Mouse (Mus musculus) CD4-positive helper T cell, adult 2 months (primary cell): ENCODE measurements at regions not wholly inside any gene's neighbourhood (a gene's known extent, or its start where the extent isn't known, plus 50 kb on each side); places are given as distances from the start of the nearest gene placed in this dataset.
A peak's percentile ranks its signal among the peaks of the same experiment; 100 is the strongest.

Experiments used
- DNase-seq: peaks from one replicate; pipeline ENCODE4 v3.0.0-alpha.2; 2012; ENCODE audit warnings: low read depth, missing footprints, low spot score

DNA sequence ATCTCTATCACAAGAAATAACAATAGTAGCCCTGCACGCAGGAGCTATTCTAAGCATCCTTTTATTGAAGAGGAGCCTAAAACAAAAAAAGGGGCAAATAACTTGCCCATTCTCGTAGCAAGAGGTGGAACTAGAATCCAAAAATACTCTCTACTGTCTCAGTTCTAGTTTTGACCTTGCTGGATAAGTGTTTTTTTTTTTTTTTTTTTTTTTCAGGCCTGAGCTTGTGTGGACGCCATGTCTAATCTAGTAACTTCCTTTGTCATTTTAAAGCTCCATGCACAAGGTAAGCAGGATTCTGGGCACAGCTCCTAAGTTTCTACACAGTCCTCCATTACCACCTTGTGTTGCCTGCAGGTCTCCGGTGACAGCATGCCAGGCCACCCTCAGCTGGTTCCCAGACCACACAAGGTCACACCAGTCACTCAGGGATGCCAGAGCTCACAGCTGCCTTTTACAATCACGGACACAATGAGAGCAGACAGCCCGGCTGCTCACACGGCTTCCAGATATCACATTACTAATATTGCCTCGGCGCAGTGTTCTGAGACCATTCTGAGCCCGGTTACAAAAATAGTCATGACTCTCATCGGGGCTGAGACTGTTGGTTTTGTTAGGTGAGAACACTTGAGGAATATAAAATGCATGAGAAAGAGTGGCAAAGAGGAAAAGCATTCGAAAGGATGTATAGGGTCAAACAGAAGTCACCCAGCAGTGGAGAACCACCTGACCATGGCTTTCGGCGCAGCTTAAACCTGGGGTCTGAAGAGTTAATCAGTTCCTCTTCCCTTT, 124.7 kb upstream of the Tank start:
- no peak for DNase-seq

DNA sequence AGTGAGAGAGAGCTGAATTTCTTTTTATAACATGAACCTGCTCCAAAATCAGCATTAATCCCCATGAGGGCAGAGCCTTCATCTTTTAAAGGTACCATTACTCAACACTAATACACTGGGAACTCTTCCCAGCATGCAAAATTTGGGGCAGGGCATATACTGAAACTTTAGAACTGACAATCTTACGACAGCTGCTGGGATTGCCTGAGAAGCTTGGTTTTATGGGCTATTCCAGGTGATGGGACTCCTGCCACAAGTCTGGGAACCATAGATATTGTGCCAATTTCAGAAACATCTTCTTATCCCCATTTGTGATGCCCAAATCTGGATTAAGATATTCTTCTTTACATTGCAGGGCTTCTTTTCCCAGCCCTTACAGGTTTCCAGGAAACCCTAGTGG, 125.8 kb upstream of the Tank start:
- DNase-seq: no peak

DNA sequence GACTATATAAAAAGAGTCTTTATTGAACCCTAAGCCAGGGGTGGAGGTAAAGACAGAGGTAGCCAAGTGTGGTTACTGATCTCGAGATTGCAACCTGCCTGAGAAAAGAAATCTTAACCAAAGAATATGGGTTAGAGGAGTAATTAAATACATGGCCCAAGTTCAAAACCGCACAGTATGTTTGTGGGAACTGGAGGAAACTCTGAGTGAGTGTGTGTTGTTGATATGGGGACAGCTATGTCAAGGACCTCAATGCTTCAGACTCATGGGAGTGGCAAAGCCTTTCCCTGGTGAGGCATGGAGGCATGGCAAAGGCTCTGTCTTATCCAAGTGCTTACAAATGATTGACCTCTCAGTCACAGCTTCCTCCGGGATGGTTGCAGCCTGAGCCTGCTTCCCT, 127.7 kb upstream of the Tank start:
- DNase-seq: no peak

DNA sequence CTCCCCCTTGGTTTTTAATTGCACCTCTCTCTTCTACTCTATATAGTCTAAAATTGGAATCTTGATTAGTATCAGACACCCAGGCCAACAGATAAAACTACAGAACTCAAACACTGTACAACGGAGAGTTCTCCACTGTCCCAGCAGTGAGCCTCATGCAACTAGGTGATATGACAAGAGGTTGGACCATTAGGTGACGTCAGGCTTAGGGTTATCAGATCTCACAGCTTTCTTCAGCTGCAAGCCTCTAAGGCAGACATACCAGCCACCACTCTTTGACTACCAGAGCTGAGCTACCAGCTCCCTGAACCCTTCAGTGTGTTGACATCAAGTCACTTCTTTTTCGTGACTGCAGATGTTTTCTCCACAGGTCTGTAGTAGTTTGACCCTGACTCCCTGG, 141.8 kb upstream of the Tank start:
- DNase-seq: no peak

DNA sequence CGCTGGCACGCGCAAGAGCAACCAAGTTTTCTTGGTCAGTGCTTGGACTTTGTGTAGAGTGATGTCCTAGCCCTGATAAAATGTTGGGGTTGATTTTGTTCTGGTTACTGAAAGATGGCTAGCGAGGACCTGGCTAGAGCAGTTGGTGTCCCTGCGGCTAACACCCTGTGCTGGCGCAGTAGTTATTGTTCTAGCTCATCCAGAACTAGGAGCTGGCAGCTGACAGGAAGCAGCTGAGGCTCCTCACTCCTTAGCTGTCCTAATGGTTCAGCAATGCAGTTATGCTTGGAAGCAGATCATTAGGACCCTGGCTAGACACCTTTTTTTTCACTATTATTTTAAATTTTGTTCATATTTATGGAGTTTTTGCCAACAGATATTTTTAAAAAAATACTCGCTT, 170.5 kb upstream of the Tank start:
- DNase-seq: no peak

DNA sequence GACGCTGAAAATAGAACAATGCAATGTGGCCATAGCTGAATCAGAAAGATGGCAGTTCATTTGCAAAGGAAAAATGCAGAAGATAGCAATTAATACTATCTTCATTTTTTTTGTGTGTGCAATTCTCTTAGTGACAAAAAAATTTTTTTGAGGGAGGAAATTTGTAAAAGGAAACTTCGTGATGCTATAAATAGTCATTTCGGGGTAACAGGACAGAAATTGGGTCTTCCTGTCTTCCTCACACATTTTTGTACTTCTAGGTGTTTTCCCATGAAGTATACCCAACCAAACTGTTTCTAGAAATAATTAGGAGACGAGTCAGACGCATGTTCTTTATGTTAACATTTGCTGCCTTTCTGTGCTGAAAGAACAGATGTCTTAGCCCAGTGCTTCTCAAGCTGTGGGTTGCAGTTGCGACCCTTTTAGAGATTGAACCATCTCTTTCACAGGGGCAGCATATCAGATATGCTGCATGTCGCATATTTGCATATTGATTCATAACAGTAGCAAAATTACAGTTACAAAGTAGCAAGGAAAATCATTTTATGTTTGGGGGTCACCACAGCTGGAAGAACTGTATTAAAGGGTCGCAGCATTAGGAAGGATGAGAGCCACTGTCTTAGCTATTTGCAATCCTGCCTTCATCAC, 172.2 kb upstream of the Tank start:
- DNase-seq: peak; percentile 1

DNA sequence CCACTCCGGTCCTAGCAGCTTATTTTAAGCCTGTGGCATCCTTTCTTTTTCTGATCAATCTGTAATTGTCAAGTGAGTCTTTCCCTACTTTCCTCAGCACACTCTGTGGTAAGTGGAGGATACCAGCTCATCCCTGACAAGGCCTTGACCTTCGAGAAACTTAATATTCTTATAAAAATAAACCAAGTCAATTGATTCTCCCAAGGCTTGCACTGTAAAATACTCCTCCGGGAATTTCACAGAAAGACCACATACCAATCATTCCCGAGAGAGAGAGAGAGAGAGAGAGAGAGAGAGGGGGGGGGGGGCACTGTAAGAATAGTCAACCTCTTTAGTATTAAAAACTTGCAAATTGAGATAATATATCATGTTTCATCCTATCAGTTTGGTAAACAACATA, 173.1 kb upstream of the Tank start:
- no peak for DNase-seq

DNA sequence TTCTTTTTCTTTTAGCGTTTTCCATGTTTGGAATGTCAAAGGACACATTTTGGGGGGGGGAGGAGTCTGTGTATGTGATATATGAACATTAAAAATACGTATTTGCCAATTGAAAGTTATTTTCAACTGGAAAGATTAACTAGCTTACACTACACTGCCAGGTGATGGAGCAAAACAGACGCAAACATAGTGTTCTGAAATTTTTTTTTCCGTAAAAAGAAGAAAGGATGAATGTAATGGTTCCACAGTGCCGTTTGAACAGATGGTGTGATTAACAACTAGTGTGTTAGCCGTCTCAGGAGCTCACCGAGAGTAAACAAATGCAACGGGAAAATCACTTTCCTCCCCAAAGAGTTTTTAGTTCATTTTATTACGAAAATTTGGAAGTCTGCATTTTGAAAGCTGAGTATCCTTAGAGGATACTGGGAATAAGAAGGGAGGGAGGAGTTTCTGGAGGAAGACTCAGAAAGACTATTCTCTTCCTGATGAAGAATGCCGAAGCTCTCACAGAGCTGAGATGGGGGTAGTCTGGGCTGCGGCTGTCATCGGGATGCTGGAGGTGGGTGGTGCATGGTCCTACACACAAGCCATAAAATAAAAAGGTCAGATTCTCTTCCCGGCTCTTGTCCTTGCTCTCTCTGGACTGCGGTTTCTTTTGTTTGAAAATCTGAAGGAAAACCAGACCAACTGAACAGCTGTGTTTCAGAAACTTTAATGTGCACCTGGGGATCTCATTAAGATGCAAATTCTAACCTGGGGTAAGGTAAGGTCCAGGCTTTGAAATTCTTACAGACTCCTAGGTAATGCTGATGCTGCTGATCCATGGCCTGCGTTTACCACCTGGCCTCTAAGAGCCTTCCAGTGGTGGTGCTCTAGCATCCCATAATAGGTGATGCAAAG, 175.5 kb upstream of the Tank start:
- DNase-seq: peak; percentile 9

DNA sequence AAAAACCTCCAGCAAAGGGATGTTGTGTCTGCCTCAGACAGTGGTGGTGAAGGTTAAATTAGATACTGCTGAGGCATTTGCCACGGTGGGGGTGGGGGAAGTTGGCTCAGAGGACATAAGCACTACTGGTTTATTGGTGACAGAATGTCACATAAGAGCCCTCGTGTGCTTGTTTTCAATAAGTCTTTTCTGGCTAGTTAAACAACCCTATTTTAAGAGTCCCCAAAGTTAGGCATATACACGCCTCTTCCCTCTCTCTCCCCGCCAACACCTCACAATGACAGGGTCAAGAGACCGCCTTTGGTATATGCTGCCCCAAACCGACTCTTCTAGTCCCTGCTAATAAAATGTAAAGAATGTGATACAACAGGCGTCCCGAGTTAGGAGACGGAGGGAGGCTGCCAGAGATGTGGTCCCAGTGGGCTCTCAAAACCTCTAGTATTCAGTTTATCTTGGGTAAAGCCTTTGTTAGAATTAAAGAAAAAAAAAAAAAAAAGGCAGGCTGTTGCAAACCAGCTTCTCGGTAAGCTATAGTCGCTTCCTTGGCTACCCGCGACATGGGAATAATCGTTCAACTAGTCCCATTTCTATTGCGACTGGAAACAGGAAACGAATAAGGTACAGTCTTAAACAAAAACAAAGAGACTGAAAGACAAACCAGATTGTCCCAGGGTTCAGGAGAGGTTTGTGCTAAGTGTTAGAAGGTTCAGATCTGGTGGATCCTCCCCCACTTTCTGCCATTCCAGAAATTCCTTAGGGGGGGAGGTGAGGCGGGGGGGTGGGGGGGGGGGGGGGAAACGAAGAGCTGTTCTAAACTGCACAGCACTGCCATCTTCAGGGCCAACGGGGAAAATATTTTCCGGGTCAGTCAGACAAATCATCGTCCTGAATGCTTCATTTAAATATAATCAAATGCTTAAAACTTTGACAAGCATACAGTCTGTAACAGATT, 176.5 kb upstream of the Tank start:
- DNase-seq: peak; percentile 45

DNA sequence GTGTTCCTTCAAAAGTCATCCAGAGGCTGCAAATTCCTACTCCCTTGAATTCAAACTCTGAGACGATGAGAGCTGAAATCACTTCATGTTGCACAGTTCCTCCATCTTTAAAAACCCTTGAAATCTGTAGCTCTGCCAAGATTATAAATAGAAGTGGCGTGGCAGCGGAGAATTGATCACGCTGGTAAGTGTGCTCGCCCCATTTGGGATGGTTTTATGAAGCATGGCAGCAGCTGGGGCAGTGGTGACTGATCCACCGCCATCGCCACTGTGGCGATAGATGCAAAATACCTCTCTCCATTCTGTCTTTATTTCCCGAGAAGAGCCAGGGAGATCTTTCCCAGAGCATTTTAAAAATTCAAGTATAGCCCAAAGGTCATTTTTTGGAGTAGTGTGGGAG, 179.8 kb upstream of the Tank start:
- no peak for DNase-seq

DNA sequence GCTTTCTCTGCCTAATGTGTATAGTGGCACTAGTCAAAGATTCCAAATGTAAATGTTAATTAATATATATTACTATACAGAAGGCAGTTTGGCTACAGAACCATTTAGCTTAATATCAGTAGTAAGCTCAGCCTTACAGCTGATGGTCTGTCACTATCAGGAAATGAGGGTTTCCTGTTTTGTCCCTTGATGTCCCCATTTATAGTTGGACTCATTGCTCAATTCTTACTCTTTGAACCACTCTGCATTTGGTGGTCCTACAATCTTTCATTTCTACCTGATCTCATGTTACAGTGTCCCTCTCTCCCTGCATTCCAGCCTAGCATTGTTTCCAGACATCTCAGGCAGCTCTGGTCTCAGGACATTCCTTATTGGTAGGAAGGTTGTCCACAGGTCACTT, 188.8 kb upstream of the Tank start:
- no peak for DNase-seq

DNA sequence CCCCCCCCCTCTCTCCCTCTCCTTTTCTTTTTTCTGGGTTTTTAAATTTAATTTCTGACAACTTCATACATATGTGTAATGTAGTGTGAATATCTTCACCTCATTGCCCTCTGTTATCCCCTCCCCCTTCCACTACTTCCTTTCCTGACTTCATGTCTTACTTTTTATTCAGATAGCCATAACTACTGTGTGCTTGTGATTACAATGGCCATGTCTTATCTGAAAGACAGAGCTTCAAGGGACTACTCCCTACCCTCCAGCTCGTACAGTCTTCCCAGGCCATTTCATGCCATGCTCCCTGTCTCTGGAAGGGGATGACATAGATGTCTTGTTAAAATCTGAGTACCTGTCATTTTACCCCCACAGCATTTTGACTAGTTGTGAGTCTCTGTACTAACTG, 189.2 kb upstream of the Tank start:
- DNase-seq: no peak

DNA sequence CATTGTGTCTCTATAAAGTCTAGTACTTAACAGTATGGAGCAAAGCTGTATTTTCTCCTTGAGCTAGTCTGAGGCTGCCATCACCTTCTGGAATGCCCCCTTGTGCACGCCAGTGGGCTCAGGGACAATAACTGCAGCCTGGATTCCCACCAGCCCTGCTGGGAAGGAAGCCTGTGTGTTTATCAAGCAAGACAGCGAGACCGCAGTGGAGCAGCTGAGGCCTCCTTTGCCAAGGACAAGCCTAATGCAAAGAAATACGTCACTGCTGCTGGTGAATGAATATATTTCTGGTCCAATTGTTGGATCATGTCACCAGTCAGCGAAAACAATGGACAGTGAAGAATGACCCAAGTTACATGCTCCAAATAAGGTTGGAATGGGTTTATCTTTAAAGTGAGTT, 190.8 kb upstream of the Tank start:
- no peak for DNase-seq

DNA sequence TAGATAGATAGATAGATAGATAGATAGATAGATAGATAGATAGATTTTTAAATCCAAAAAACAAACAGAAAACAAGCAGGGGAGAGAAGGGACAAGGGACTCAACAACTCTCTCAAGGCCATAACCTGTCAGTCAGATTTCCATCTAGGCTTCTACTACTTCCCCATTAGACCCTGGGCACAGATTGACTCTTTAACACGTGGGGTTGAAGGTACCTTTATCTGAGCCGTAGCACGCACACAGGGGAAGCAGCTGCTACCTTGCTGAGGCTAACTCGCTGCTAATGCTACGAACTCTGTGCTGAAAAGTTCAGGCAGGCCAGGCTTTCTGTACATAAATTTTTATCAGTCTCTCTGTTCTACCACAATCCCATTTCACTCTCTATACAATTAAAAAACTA, 191.4 kb upstream of the Tank start:
- DNase-seq: no peak

DNA sequence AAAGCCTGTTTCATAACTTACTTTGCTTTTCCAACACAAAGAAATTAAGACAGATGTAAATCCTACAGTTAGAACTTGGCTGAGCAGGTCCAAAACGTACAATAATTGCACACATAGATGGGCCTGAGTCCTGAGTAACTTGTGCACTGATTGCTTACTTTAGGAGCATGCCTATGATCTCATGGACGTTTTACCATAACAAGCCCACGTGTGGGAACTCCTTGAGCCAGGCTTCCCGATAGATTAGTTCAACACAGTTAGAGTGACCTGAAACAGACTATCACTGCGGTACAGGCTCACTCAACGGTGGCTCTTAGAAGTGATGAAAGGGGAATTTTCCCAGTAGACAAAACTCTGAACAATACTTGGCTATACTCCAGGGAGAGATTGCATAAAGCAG, 193.9 kb upstream of the Tank start:
- DNase-seq: no peak

DNA sequence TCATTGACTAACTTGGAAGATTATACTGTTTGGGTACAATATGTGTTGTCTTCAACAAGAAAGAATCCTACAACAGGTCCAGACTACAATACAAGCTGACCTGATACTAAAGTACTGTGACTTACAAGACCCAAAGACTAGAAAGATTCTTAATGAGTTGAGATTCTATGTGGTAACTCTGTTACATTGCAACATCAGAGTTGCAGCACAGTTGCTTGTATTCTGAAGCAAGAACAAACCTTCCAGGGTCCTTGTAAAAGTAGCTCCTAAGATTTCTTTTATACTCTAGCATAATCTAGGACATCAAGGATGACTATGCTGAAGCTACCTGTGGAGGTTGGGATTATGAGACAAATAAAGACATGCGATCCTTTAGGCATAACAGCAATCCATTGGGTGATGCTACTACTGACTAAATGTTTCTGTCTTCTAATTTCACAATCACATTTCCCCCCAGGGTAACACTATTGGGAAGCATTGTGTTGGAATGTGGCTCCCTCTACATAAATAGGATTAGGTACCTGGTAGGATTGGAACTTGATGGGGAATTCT, 194.6 kb upstream of the Tank start:
- DNase-seq: no peak

DNA sequence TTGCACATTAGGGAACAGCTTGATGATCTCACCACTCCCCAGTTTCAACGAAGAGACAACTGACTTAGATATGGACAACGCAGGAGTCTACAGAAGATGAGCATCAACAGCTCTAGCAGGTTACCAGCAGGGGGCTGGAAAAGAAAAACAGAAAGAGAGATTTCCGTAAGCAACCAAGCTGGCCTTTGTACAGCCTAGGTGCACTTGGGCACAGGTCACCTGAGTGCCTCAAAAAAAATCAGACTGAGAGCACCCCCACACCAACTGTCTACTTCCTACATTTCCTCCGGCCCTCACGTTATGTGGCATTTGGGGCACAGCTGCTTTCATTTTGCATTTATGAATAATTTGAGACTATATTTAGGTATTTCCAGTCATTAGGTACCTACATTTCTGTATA, 199.3 kb upstream of the Tank start:
- peak; percentile 8 for DNase-seq

DNA sequence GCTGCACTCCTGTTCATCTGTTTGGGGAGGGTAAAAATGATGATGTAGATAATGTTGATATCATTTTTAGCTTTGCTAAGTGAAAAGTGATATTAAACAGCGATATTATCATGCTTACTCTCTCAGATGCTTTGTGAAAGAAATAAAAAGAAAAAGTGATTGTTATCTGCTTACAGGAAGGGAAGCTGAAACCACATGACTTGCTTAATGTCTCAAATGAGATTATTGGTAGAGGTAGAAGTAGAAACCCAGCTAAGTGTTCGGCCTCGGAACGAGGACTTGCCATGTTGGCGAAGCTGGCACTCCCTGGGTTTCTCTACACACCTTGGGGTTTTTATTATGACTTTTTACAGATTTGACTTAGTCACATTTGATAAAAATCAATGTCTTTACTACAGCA, 200.1 kb upstream of the Tank start:
- DNase-seq: no peak

DNA sequence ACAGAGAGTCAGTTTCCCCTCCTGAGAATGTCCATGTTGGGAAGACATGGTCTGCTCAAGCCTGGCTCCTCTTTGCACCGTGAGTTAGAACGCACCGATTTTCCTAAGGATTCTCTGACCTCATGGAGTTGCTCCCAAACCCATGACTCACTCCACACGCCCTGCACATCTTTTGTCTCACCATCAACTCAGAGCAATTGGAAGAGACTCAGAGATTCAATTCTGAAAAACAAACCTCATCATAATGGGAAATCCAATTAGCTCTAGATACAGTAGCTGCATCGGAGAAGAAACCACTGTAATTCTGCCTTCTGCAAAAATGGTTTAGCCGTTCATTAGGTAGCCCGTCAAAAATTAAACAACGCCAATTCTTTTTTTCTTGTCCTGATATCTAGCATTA, 200.6 kb upstream of the Tank start:
- DNase-seq: no peak

DNA sequence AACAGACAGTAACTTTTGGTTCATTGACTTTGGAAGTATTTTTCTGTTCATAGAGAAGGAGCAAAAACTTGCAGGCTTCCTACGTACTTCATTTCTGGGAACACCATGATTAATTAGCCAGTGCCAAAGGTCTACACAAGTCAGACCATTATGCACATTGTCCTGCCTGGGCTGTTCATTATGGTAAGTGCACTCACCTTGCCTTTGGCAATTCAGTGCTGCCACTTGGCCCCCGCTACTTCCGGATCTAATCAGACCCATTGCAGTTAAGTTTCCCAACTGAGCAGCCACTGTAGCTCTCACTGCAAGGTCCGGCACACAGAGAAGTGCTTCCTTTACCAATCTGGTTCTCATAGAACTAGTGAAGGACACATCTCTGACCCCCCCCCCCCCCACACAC, 215.8 kb upstream of the Tank start:
- no peak for DNase-seq

DNA sequence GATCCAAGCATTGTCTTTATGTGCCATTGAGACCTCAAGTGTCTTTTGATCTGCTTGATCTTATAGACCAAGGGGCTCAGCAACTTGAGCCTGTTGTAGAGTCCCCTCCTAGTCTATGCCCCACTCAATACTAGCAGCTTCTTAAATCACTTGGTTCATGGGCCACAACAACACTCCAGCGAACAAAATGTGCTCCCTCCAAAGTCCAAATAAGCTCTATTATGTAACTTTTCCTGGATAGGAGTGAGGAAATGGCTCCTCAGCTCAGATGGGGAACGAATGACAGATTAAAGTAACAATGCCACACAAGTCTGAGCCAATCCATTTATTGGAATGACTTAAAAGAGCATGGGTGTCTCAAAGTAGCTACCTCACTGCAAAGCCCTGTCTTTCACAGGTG, 217.0 kb upstream of the Tank start:
- no peak for DNase-seq
